Mouse (Mus musculus): ENCODE measurements around the gene Slc17a9.

The Slc17a9 gene

DNA sequence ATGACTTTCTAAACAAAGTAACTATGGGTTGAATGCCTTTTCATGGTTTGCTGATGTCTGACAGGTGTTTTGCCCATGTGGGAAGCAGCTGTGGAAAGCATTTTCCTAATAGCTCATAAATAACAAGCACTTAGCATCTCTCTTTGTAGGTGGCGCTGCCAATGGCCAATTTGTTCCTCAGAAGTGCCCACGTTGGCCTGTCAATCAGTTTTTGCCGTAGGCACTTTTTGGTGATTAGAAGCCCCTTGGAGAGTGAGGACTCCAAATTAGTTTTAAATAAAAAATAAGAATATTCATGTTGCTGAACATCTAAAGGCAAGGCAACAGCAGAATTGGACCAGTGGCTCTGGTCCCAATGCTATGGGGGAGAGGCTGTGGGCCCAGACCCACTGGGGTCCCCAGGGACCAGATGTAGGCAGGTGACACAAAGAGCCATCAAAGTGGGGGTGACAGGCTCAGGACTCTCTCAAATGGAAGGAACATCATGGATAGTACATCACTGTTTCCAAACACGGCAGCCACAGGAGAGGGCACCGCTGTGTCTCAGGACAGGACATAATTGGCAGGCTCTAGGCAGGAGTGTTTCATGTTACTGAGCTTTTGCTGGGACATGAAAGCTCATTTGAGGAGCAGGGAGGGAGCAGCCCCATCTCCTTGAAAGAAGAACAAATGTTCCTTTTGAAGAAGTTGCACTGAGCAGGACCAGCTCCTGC, 30.1 kb downstream of the Slc17a9 start:
- no peak for DNase-seq (ENCODE audit: low read depth)

DNA sequence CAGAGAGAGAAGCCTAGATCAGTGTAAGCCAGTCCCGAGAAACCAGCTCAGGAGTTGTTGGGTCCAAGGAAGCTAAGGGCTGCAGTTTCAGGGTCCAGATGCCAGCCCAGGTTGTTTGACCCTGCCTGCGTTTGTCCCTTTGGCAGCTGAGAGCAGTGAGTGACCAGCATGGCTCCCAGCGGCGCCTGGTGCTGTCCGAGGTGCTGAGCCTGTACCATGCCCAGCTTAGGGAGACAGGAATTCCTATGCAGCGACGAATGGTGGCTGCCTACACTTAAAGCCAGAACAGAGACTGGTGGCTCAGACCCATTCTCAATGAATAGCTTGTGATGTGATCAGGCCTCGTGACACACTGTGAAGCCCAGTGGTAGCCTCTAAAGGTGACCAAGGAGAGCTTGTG, 30.8 kb downstream of the Slc17a9 start:
- peak; percentile 43 for DNase-seq (ENCODE audit: low read depth)

DNA sequence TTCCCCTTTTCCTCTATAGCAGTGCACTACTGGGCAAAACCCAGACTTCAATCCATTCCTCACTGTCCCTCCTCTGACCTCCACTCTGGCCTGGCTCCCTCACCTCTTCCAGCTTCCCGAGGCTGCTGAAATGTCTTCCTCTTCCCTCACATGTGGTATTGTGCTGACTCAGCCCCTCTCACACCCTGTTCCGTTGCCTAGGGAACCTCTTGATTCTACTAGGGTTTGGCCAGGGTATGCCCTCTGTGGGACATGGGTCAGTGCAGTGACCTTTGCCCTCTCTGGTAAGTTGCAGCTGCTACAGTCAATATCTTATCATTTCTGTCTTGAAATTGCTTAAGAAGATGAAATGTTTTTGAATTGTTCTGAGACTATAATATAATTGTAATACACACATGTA, 31.7 kb downstream of the Slc17a9 start:
- no peak for DNase-seq (ENCODE audit: low read depth)

DNA sequence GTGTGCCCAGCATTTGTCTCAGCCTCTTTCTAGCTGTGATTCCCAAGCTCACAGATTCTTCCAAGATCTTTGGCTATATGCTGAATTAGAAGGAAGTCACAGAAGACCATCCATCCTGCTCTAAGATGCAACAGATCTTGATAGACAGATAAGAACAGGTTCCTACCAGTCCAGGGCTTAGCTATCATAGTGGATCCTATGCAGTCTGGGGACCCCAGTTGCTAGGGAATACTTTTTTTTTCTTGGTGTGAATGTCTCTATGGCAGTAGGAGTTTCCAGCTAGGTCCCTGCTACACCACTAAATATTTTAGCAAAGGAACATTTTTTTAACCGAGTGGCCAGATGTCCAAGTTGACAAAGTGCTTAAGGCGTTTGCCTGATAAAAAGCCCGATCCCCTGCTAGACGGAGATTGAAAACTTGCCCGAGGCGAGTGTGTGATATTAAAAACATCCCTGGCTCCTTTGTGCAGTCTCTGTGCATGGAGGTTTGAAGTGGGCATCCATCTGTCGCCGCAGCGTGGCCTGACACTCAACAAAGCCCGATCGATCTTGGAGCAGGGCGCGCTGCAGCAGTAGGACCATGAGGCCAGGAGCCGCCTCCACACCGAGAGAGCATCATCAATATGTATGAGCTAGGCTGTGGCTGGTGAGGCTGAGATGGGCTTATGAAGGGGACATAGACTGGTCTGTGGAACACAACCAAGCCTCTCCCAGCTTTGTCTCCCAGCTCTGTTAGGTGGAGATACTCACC, 33.6 kb downstream of the Slc17a9 start:
- no peak for DNase-seq (ENCODE audit: low read depth)

DNA sequence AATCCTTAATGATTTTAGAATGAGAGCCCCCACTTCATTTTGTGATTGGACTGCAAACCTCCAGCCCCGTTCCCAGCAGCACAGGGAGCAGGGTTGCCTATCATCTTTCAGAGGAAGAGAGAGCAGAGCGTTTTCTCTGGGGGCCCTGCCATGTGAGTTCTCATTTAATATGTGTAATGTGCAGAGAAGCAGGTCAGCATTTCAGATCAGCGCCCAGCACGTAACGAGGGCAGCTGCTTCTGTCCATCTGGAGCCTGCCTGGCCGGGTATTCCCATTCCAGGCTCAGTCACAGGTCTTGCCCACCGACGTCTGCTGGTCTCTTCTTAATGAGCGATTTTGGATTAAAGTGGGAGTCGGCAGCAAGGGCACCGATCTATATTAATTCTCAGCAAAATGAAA, 39.9 kb downstream of the Slc17a9 start:
- DNase-seq (ENCODE audit: low read depth), result no peak

DNA sequence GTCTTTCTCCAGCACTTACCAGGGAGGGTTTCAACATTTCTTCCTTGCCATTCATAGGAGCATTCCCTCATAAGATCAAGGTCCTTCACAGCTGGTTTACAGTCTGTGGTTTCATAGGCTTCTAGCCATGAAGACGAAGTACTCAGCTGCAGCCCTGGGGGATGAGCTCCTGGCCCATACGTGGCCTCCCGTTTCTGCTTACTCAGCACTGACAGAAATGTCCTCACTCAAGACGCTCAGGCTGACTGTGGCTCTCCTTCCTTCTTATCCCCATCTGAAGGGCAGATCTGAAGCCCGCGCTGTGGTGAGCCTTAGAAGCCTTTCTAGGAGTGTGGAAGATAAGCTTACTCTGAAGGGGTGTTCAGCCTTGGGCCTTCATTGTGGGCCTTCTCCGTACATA, 40.6 kb downstream of the Slc17a9 start:
- DNase-seq (ENCODE audit: low read depth), result no peak

DNA sequence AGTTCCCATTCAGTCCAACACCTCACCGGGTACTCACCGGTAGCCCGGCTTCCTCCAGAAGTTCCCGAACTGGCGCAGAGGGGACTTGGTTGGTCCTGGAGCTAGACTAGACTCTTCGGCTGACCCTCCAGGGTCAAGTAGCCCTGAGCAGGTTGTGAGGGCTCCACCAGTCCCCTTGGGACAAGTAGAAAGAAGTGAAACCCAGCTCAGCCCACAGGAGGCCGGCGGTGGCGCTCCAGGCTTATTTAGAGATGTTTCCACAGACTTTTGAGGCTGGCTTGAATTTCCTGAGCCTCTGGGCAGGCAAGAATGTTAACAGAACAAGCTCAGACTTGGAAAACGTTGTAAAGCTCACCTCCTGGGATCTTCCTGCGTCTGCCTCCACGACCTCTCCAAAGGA, 50.2 kb downstream of the Slc17a9 start:
- no peak for DNase-seq (ENCODE audit: low read depth)

DNA sequence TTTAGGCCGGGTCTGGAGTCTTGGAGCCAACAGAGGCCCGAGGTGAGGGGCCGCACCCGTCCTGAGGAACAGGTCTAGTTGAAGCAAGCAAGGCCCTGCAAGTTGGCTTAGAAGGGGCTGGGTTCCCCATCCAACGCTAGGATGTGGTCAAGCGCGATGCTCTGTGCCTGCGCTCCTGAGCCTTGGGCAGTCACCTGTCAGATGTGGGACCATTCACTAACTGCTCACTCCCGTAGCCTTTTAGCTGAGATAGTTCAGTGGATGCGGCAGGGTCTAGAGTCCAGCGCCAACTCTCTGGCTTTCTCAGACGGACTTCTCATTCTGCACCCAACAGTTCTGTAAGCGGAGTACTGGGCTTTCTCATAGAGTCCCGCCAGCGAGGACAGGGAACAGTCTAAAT, 50.6 kb downstream of the Slc17a9 start:
- no peak for DNase-seq (ENCODE audit: low read depth)

DNA sequence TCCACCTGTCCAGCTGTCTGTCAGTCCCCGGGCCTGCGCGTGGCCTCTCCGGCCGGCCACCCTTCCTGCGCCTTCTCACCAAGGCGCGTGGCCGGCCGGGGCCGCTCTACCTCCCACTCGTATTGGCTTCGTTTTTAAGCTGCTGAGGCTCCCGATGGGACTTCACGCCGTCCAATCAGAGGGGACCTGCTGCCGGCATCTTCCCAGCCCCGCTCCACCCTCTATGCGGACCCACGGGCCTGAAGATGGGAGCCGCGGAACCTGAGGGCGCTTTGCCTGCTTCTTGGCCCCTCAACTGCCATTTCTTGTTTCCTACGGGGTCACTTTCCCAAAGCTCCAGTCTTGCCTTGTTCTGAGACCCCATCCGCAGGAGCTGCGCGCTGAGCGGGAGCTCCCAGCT, 51.7 kb downstream of the Slc17a9 start, which contains the start of gene Bhlhe23:
TSS of gene Bhlhe23 (minus strand) at position 108 of the 400 bp plus-strand sequence.
- no peak for DNase-seq (ENCODE audit: low read depth)

DNA sequence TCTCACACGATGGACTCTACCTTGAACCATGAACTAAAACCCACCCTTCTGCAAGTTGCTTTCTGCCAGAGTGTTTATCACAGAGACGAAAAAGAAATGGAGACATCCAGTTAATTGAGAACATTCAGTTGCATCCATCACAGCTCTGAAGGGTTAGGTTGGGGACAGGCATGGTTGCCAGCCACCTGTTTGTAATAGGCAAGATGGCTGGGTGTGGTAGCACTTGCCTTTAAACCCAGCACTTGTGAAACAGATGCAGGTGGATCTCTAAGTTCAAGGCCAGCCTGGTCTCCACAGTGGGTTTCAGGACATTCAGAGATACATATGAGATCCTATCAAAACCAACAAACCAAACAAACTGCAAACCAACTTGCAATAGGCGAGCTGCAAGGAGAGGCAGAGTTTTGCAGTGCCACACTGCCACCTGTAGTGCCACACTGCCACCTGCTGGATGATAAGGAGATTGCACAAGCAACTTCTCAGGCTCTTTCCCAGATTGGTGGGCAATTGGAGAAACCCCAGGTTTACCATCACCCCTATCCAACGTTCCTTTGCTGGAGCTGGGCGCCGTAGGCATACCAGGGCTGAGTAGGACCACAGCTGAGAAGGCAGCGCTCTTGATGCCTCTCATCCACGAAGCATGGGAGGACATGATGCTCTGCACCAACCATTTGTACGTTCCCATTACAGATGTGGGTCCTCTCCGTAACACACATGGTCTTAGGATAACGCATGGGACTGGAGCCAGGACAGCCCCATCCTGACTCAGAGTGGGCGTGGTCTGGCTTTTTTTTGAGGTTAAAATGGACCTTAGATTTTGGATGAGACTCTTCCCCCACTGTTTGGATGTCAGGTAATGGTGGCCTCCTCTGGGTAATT, 54.4 kb downstream of the Slc17a9 start:
- DNase-seq (ENCODE audit: low read depth), result peak; percentile 72

DNA sequence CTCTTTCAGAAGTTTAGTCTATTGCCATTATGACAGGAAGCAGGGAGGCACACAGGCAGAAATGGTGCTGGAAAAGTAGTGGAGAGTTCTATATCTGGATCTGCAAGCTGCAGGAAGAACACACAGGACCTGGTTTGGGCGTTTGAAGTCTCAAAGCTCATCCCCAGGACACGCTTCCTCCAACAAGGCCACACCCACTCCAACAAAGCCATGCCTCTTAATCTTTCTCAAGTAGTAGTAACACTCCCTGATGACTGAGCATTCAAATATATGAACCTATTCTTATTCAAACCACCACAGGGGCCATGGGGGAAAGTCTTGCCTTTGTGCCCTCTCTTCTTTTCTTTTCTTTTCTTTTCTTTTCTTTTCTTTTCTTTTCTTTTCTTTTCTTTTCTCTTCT, 55.2 kb downstream of the Slc17a9 start:
- DNase-seq (ENCODE audit: low read depth), result no peak

DNA sequence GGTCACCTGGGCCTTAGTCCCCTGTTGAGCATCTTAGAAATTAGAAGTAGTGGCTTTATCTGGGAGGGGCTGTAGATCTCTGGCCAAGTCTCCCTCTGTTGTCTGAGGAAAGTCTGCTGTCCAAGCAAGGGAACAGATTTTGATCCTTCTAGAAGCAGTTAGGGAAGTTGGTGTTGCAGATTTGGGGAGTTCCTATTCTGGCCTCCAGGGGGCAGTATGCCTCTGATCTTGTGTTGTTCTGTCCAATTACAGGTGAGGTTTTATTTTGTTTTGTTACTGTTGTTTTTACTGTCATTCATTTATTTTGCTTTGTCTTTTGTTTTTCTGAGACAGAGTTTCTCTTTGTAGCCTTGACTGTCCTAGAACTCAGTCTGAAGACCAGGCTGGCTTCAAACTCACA, 61.7 kb downstream of the Slc17a9 start:
- DNase-seq (ENCODE audit: low read depth), result peak; percentile 67

DNA sequence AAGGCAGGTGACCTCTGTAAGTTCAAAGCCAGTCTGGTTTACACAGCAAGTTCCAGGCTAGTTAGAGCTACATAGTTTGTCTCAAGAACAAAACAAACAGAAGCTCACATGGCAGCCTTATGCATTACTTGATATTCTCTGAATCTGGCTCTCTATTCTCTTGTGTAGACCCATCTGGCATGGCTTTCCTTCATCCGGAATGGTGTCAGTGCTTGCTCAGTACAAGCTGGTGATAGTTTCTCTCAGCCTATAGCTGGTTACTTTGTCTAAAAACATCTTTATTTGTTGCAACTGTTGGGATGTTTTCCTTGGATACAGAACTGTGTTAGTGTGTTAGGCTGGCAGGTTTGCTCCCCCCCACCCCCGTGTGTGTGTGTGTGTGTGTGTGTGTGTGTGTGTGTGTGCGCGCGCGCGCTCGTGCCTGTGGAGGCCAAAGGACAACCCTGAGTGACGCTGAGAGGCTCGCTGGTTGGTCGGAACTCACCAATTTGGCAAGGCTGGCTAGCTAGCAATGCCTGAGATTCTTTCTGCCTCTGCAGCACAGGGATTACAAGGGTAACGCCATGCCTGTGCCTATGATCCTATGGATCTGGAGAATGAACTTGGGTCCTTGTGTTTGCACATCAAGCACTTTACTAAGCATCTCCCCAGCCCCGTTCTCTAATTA, 62.6 kb downstream of the Slc17a9 start:
- DNase-seq (ENCODE audit: low read depth), result no peak

DNA sequence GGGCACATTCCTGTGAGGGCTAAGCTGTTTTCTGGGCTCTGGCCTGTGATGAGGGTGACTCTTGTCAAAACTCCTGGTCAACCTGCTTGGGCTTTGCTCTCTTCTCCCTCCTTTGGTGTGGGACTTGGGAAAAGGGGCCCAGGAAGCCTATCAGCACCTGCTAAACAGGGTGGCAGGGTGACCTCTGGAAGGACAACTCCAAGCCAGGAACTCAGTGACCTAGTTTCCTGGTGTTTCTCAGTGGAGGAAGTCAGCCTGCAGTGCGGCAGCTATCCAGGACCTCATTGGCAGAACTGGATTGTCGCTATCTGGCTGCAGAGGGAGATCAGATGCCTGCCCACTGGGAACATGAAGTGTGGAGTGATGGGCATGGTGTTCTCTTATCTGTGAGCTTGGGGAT, 63.3 kb downstream of the Slc17a9 start:
- DNase-seq (ENCODE audit: low read depth), result no peak

DNA sequence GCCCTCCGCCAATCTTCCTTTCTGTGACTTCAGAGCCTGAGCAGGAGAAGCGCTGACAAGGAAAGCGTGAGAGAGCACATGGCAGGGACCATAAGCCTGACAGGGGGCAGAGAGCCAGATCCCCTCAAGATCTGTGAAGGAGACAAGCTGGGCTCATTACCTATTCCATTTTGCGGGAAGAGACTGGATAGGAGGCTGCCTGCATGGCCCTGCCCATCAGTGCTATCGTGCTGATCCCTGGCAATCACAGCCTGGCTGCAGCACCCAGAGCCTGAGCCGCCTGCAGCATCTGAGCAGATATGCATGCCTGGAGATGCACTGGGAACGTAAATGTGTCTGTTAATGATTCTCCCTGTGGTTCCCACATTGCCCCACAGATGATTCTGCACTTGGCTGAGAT, 63.8 kb downstream of the Slc17a9 start:
- DNase-seq (ENCODE audit: low read depth), result no peak

DNA sequence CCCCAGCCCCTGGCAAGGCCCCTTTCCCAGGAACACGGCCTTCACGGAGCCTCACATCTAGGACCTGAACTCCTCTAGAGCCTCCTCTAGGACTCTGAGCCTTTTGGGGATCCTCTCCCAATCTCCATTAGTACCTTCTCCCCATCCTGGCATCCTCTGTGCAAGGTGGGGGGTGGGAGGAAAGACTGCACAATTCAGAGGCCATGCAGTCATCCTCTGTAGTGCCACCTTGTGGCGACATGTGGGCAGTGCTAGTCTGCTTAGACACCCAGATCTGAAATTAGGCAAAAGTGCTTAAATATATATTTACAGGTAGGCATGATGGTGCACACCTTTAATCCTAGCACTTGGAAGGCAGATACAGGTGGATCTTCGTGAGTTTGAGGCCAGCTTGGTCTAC, 66.6 kb downstream of the Slc17a9 start:
- peak; percentile 52 for DNase-seq (ENCODE audit: low read depth)
